Mouse (Mus musculus) kidney, embryonic 15.5 days (tissue): Measurements from ENCODE around the gene Fbxo42. TPM values are rescaled to one million over a fixed set of nuclear protein-coding genes. Genes with fewer than 3 reads are reported as not detected.
A peak's percentile ranks its signal among the peaks of the same experiment; 100 is the strongest.
"Not testable (repeated sequence)": the region's sequence is repeated elsewhere in the genome, so short reads cannot be mapped to it uniquely, and the experiment has no call there.

Source experiments
- ATAC-seq: fragments of 200-750 bp; cut with Nextera tagmentation; replicated peaks from 2 replicates; pipeline ENCODE4 v1.8.0; 2017; ENCODE audit warnings: moderate TSS enrichment; ENCODE audit not compliant: low FRiP score
- H3K27ac ChIP-seq: fragments of 300-500 bp; sonication (generic); 2 replicates; pipeline ENCODE4 v1.5.1; 2015; ENCODE audit warnings: mild to moderate bottlenecking, inconsistent platforms
- H3K27me3 ChIP-seq: fragments of 300-500 bp; sonication (generic); 2 replicates; pipeline ENCODE4 v1.6.1; 2015; ENCODE audit warnings: inconsistent platforms
- H3K36me3 ChIP-seq: fragments of 300-500 bp; sonication (generic); 2 replicates; pipeline ENCODE4 v1.6.1; 2015; ENCODE audit warnings: inconsistent platforms
- H3K4me1 ChIP-seq: fragments of 300-500 bp; sonication (generic); 2 replicates; pipeline ENCODE4 v1.6.1; 2015; ENCODE audit warnings: inconsistent platforms
- H3K4me2 ChIP-seq: fragments of 300-500 bp; sonication (generic); 2 replicates; pipeline ENCODE4 v1.6.1; 2015; ENCODE audit warnings: moderate library complexity, mild to moderate bottlenecking, inconsistent platforms
- H3K4me3 ChIP-seq: fragments of 300-500 bp; sonication (generic); replicated peaks from 2 replicates; pipeline ENCODE4 v1.5.1; 2015; ENCODE audit warnings: mild to moderate bottlenecking, inconsistent platforms
- H3K9ac ChIP-seq: fragments of 300-500 bp; sonication (generic); 2 replicates; pipeline ENCODE4 v1.6.1; 2015; ENCODE audit warnings: mild to moderate bottlenecking, inconsistent platforms
- H3K9me3 ChIP-seq: fragments of 300-500 bp; sonication (generic); replicated peaks from 2 replicates; pipeline ENCODE4 v1.6.1; 2016; ENCODE audit warnings: inconsistent platforms
- WGBS: fragments of 180-500 bp; shearing (Covaris S2); methylation state at CpG from one replicate; pipeline ENCODE4 v1.1.7; 2015; ENCODE audit warnings: mixed read lengths; 5-methylcytosine and 5-hydroxymethylcytosine counted together
- polyA plus RNA-seq: library from polyadenylated mRNA; unstranded; fragments of >200 nt; fragmentation: Nextera tagmentation; extraction: Ambion mirVana; gene quantifications from 2 replicates; pipeline ENCODE4 v1.2.1, GENCODE M21; 2015

Fbxo42 gene
- polyA plus RNA-seq, 1 experiment from 2014 or later = 23.0 TPM

DNA sequence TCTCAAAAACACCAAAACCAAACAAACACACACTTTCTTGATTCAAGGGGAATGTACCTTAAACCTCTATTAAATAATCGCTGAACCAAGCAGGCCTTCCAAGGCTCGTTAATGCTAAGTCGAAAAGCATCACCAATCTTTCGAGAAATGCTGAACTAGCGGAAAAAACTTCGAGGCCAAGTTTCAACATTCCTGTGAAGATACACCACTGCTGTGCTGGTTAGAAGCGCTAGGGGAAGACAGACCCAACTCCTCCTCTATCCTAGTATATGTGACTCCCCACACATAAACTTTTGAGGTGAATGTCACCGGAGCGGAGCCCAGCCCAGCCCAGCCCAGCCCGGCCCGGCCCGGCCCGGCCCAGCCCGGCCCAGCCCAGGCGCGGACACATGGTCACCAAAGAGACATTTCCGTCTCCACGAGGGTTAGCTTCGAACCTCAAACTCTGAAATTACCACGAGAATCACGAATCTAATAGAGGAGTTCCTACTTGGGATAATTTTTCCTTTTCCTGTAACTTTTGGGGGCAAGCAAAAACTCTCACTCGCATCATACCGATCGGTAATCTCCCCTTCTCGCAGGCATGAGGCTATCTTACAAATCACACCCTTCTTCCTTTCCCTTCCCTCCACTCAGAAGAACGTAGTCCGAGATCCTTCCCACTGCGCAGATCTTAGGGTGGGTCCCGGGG lies 9.1 kb upstream of the Fbxo42 start:
- Histone ChIP-seq H3K9ac (peak overlapping the region; percentile 88), H3K4me2 (peak overlapping the region; percentile 85), H3K36me3 (no peaks in the 10 kb centered on the region), H3K27ac (peak overlapping the region; percentile 98), H3K27me3 (no peaks in the 10 kb centered on the region), H3K4me3 (peak overlapping the region; percentile 92), H3K9me3 (no peaks in the 10 kb centered on the region), H3K4me1 (peaks cover 54% of the 10 kb centered on the region)
- WGBS = under 1% methylated on average over 29 of the region's 29 CpGs
- ATAC-seq = peak; percentile 12; the same call in 1 of the 2 replicates

GRCm38 (mm10) chr4:141139116-141139970 lies 8.4 kb upstream of the Fbxo42 start, which contains the start of gene Szrd1:
Gene Szrd1 (minus strand): TSS chr4:141139775.
- WGBS = under 1% methylated on average over 62 of the region's 63 CpGs
- Histone ChIP-seq H3K9me3 (no peaks in the 10 kb centered on the region), H3K4me3 (peak within 1 kb of the TSS; percentile 92), H3K27me3 (no peaks in the 10 kb centered on the region), H3K27ac (peak within 1 kb of the TSS; percentile 98), H3K36me3 (no peaks in the 10 kb centered on the region), H3K9ac (peak within 1 kb of the TSS; percentile 88), H3K4me1 (peaks cover 48% of the 10 kb centered on the region), H3K4me2 (peak within 1 kb of the TSS; percentile 85)
- ATAC-seq = peak; percentile 95

GRCm38 (mm10) chr4:141140354-141140753 lies 7.4 kb upstream of the Fbxo42 start:
- not testable (repeated sequence) for H3K27ac ChIP-seq, H3K36me3 ChIP-seq, H3K27me3 ChIP-seq, H3K9ac ChIP-seq, H3K4me2 ChIP-seq, H3K9me3 ChIP-seq, ATAC-seq, H3K4me3 ChIP-seq
- 91% methylated on average over 9 of the region's 9 CpGs for WGBS
- peaks cover 38% of the 10 kb centered on the region for H3K4me1 ChIP-seq

DNA sequence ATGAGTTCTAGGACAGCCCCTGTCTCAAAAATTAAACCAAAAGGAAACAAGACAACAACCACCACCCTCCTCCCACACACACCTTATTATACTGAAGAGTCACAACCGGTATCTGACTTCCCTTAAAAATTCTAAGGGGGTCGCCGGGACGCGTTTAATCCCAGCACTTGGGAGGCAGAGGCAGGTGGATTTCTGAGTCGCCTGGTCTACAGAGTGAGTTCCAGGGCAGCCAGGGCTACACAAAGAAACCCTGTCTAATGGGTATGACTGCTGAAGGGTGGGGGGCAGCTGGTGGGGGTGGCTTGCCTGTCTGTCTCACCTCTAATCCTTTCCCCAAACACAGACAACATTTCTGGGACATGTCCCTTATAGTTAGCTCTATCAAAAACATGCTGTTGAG lies 6.7 kb upstream of the Fbxo42 start:
- Histone ChIP-seq H3K9ac (no peak overlapping the region), H3K27me3 (no peaks in the 10 kb centered on the region), H3K36me3 (no peaks in the 10 kb centered on the region), H3K4me2 (no peak overlapping the region), H3K9me3 (no peaks in the 10 kb centered on the region), H3K4me1 (peaks cover 33% of the 10 kb centered on the region), H3K4me3 (no peak overlapping the region), H3K27ac (no peak overlapping the region)
- 87% methylated on average over 6 of the region's 6 CpGs for WGBS
- ATAC-seq = no peak

DNA sequence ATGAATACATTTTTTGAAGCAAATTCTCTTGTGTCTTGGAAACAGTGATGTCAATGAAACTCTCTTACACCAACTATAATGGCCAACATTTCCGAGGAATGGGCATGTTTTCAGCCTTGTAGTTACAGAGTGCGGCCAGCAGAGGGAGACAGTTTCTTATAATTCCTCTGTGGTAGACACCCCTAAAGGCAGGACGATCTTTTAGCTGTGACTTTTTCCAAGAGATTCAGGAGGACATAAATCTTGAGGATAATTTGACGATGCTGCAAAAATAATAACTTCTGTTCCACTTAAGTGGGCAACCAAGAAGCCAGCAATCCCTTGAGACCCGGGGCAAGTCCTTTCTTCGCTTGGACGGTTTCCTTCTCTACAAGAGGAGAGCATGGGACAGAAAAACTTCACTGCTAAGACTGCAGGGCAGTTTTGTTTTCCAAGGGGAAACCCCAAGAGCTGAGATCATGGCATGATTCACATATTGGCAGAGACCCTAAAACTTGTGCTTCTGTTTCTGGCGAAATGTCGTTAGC lies 5.4 kb upstream of the Fbxo42 start:
- Histone ChIP-seq H3K4me3 (0 out of 2 replicates have a peak overlapping the region, but pooled peaks have one; percentile 5), H3K9ac (peak overlapping the region; percentile 33; the same call in 1 of the 2 replicates)
- WGBS = 18% methylated on average over 9 of the region's 9 CpGs

DNA sequence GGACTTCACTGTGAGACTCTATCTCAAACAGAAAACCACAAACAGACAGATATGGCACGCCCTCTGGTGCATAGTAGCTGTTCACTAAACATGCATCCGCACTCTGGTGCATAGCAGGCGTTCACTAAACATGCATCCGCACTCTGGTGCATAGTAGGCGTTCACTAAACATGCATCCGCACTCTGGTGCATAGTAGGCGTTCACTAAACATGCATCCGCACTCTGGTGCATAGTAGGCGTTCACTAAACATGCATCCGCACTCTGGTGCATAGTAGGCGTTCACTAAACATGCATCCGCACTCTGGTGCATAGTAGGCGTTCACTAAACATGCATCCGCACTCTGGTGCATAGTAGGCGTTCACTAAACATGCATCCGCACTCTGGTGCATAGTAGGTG lies 2.6 kb upstream of the Fbxo42 start:
- ATAC-seq, H3K27ac ChIP-seq, H3K36me3 ChIP-seq, H3K9me3 ChIP-seq, H3K9ac ChIP-seq, H3K4me2 ChIP-seq, H3K27me3 ChIP-seq, H3K4me3 ChIP-seq: not testable (repeated sequence)
- WGBS = 90% methylated on average over 12 of the region's 16 CpGs
- H3K4me1 ChIP-seq = peaks cover 29% of the 10 kb centered on the region

More for the DNA sequence above, 5.4 kb upstream of the Fbxo42 start:
- Histone ChIP-seq H3K27ac (0 out of 2 replicates have a peak overlapping the region, but pooled peaks have one; percentile 4), H3K9me3 (no peaks in the 10 kb centered on the region), H3K4me1 (peaks cover 26% of the 10 kb centered on the region), H3K4me2 (peak overlapping the region; percentile 46), H3K36me3 (no peaks in the 10 kb centered on the region), H3K27me3 (no peaks in the 10 kb centered on the region)
- ATAC-seq = no peak

DNA sequence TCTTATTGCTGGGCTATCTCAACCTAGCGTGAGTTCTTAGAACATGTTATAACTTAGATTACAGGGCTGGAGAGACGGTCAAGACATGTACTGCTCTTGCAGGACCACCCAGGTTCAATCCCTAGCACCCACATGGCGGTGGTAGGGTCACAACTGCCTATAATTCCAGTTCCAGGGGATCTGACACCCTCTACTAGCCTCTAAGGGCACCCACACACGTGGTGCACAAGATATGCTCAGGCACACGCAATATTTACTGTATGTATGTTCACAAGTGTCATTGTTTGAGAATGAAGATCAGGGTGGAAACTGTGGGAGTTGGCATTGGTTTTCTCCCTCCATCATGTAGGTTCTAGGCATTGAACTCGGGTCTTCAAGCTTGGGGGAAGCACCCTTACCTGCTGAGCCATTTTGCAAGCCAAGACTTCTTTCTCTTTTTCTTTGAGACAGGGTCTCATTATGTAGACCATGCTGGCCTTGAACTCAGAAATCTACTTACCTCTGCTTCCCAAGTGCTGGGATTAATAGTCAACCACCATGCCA lies 1.2 kb upstream of the Fbxo42 start:
- H3K9ac ChIP-seq = no peak overlapping the region
- no peaks in the 10 kb centered on the region for H3K27me3 ChIP-seq
- no peak for ATAC-seq
- peak overlapping the region; percentile 98; the same call in 1 of the 2 replicates for H3K27ac ChIP-seq
- 92% methylated on average over 6 of the region's 6 CpGs for WGBS
- no peak overlapping the region for H3K4me2 ChIP-seq
- no peaks in the 10 kb centered on the region for H3K36me3 ChIP-seq
- H3K4me1 ChIP-seq = peaks cover 27% of the 10 kb centered on the region
- H3K9me3 ChIP-seq = no peaks in the 10 kb centered on the region
- H3K4me3 ChIP-seq = peak overlapping the region; percentile 99

DNA sequence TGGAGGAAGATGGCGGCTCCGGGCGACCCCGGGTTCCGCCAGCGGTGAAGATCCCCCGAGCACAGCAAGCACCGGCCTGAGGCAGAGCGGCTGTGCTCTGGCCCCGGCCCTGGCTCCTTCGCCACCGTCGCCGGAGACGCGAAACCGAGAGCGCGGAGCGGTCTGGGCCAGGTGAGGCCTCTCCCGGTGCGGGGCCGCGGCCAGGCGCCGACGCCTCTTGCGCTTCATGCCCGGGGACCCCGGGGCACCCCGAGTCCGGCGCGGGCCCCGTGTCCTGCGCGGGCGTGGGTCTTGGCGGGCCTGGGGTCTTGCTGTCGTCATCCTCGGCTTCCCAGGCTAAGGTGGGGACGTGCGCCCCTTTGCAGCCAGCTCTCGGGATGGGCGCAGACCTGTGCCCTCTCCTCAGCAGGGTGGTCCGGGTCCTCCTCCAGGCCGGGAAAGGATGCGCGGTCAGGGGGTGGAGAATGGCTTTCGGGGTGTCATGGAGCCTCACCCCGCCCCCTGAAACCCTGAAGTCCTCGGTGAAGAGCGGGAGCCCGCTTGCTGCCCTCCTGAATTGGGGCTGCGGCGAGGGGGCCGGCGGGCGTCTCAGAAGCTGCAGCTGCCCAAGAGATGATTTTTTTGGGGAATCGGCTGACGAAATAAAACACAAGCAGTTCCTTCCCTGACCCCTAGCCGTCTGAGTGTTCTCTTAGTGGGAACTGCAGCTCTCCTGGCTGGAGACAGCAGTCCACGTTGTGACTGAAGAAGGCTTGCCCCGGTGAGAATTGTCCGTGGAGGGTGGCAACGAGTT lies 492 bp downstream of the Fbxo42 start:
- Histone ChIP-seq H3K4me3 (peak overlapping the region; percentile 99), H3K9ac (peak overlapping the region; percentile 98), H3K27ac (peak overlapping the region; percentile 98), H3K36me3 (no peaks in the 10 kb centered on the region), H3K9me3 (no peaks in the 10 kb centered on the region), H3K4me2 (peak overlapping the region; percentile 87), H3K4me1 (peaks cover 23% of the 10 kb centered on the region), H3K27me3 (no peaks in the 10 kb centered on the region)
- ATAC-seq = peak; percentile 83
- under 1% methylated on average over 66 of the region's 66 CpGs for WGBS

DNA sequence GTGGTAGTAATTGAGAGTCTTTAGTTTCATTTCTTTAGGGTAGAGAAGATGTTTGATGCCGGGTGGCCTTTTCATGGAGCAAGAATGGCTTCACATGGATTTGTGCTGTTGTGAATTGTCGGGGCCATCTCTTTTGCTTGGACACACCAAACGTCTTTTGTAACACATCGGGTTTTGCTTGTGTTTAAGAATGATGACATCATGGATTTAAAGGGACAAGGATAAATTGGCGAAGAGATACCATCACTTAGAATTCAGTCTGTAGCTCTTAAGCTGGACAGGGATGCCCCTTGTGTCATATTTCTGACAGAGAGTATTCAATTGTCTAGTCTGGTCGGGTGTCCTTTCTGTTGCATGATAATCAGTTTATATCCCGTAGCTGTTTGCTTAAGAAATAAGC lies 1.4 kb downstream of the Fbxo42 start:
- H3K27me3 ChIP-seq = no peaks in the 10 kb centered on the region
- H3K9ac ChIP-seq = peak overlapping the region; percentile 98
- H3K27ac ChIP-seq = no peak overlapping the region
- WGBS = 28% methylated on average over 7 of the region's 7 CpGs
- no peaks in the 10 kb centered on the region for H3K36me3 ChIP-seq
- peaks cover 28% of the 10 kb centered on the region for H3K4me1 ChIP-seq
- H3K9me3 ChIP-seq = no peaks in the 10 kb centered on the region
- peak overlapping the region; percentile 87 for H3K4me2 ChIP-seq
- ATAC-seq = no peak
- H3K4me3 ChIP-seq = peak overlapping the region; percentile 99

- no peak for ATAC-seq
- no peaks in the 10 kb centered on the region for H3K9me3 ChIP-seq
- H3K27ac ChIP-seq = no peak overlapping the region
- no peaks in the 10 kb centered on the region for H3K27me3 ChIP-seq
- 83% methylated on average over 4 of the region's 4 CpGs for WGBS
- H3K36me3 ChIP-seq = no peaks in the 10 kb centered on the region
- no peak overlapping the region for H3K4me3 ChIP-seq
- peaks cover 35% of the 10 kb centered on the region for H3K4me1 ChIP-seq
- H3K4me2 ChIP-seq = no peak overlapping the region
- no peak overlapping the region for H3K9ac ChIP-seq
These were observed 9.8 kb downstream of the Fbxo42 start for GRCm38 (mm10) chr4:141157485-141157884.

DNA sequence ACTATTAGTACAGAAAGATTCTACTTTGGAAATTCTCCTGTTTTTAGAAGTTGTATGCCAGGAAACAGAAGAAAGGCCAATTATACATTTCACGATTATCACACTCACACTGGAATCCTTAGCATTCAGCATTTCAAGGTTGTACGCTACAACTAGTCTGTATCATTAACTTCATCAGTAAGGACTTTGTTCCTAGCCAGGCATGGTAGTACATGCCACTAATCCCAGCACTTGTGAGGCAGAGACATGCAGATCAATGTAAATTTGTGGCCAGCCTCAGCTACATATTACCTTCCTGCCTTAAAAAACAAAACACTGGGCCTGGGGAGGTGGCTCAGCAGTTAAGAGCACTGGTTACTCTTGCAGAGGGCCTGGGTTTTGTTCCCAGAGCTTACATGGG lies 10.9 kb downstream of the Fbxo42 start:
- Histone ChIP-seq H3K27me3 (no peaks in the 10 kb centered on the region), H3K9me3 (no peaks in the 10 kb centered on the region), H3K4me2 (no peak overlapping the region), H3K36me3 (no peaks in the 10 kb centered on the region), H3K27ac (peak overlapping the region; percentile 51; the same call in 1 of the 2 replicates), H3K4me1 (peaks cover 33% of the 10 kb centered on the region), H3K9ac (no peak overlapping the region), H3K4me3 (no peak overlapping the region)
- no peak; the same call in 1 of the 2 replicates for ATAC-seq
- 85% methylated on average over 2 of the region's 2 CpGs for WGBS
